Mouse (Mus musculus): ENCODE data around the gene Rbm6. TPM values are rescaled to one million over a fixed set of nuclear protein-coding genes. Genes with fewer than 3 reads are reported as not detected.

The Rbm6 gene
- total and polyA plus RNA-seq, 2 experiments from 2014 or later = 57.9 to 81.3 TPM

GRCm38 (mm10) chr9:107864493-107864892 lies 8.5 kb downstream of the Rbm6 start:
- Histone ChIP-seq H3K4me1 (ENCODE audit: insufficient read depth, low read length) (no peaks in the 10 kb centered on the region), H3K27ac (ENCODE audit: low read depth, low read length) (no peak overlapping the region), H3K4me3 (ENCODE audit: low read depth, low read length) (no peak overlapping the region), H3K36me3 (ENCODE audit: insufficient read depth, low read length) (no peaks in the 10 kb centered on the region; the same call in 1 of the 2 replicates), H3K4me2 (ENCODE audit: low read depth, low read length, poor library complexity, severe bottlenecking) (no peak overlapping the region), H3K9me3 (ENCODE audit: low read length) (no peaks in the 10 kb centered on the region), H3K9ac (replicated peaks; ENCODE audit: low read length, poor library complexity, severe bottlenecking) (no peak overlapping the region), H3K27me3 (ENCODE audit: insufficient read depth, low read length) (no peaks in the 10 kb centered on the region)
- DNase-seq (ENCODE audit: low spot score) (no peak), ATAC-seq (ENCODE audit: low FRiP score) (no peak)
- TF ChIP-seq CTCF (IDR thresholded peaks at IDR 0.05) = no peak
- WGBS = 82% methylated on average over 1 of the region's 1 CpGs

- H3K36me3 ChIP-seq (ENCODE audit: insufficient read depth, low read length) = 0 out of 2 replicates have a peak, but pooled peaks cover 2% of the 10 kb centered on the region
- no peak overlapping the region for H3K4me3 ChIP-seq (ENCODE audit: low read depth, low read length)
- TF ChIP-seq CTCF (IDR thresholded peaks at IDR 0.05) = no peak
- no peaks in the 10 kb centered on the region for H3K4me1 ChIP-seq (ENCODE audit: insufficient read depth, low read length)
- H3K9me3 ChIP-seq (ENCODE audit: low read length) = no peaks in the 10 kb centered on the region
- no peak overlapping the region for H3K4me2 ChIP-seq (ENCODE audit: low read depth, low read length, poor library complexity, severe bottlenecking)
- no peaks in the 10 kb centered on the region for H3K27me3 ChIP-seq (ENCODE audit: insufficient read depth, low read length)
- no peak for DNase-seq (ENCODE audit: low spot score)
- H3K9ac ChIP-seq (replicated peaks; ENCODE audit: low read length, poor library complexity, severe bottlenecking) = no peak overlapping the region
- ATAC-seq (ENCODE audit: low FRiP score) = no peak
- WGBS = 96% methylated on average over 3 of the region's 3 CpGs
- H3K27ac ChIP-seq (ENCODE audit: low read depth, low read length) = no peak overlapping the region
These were observed 14.7 kb downstream of the Rbm6 start for GRCm38 (mm10) chr9:107858343-107858742.

- H3K27ac ChIP-seq (ENCODE audit: low read depth, low read length) = no peak overlapping the region
- 97% methylated on average over 7 of the region's 7 CpGs for WGBS
- no peak overlapping the region for H3K4me2 ChIP-seq (ENCODE audit: low read depth, low read length, poor library complexity, severe bottlenecking)
- peaks cover 7% of the 10 kb centered on the region; the same call in 1 of the 2 replicates for H3K36me3 ChIP-seq (ENCODE audit: insufficient read depth, low read length)
- ATAC-seq (ENCODE audit: low FRiP score) (no peak), DNase-seq (ENCODE audit: low spot score) (no peak)
- H3K9me3 ChIP-seq (ENCODE audit: low read length) = no peaks in the 10 kb centered on the region
- H3K27me3 ChIP-seq (ENCODE audit: insufficient read depth, low read length) = no peaks in the 10 kb centered on the region
- H3K4me3 ChIP-seq (ENCODE audit: low read depth, low read length) = no peak overlapping the region
- H3K9ac ChIP-seq (replicated peaks; ENCODE audit: low read length, poor library complexity, severe bottlenecking) = no peak overlapping the region
- H3K4me1 ChIP-seq (ENCODE audit: insufficient read depth, low read length) = no peaks in the 10 kb centered on the region
- no peak for TF ChIP-seq CTCF (IDR thresholded peaks at IDR 0.05)
These were observed 24.1 kb downstream of the Rbm6 start for GRCm38 (mm10) chr9:107848922-107849321.

GRCm38 (mm10) chr9:107842709-107843108 lies 30.3 kb downstream of the Rbm6 start:
- no peak for TF ChIP-seq CTCF (IDR thresholded peaks at IDR 0.05)
- no peak overlapping the region for H3K9ac ChIP-seq (replicated peaks; ENCODE audit: low read length, poor library complexity, severe bottlenecking)
- no peaks in the 10 kb centered on the region for H3K9me3 ChIP-seq (ENCODE audit: low read length)
- no peak overlapping the region for H3K4me2 ChIP-seq (ENCODE audit: low read depth, low read length, poor library complexity, severe bottlenecking)
- no peaks in the 10 kb centered on the region for H3K27me3 ChIP-seq (ENCODE audit: insufficient read depth, low read length)
- 93% methylated on average over 2 of the region's 2 CpGs for WGBS
- H3K4me3 ChIP-seq (ENCODE audit: low read depth, low read length) = no peak overlapping the region
- H3K27ac ChIP-seq (ENCODE audit: low read depth, low read length) = no peak overlapping the region
- ATAC-seq (ENCODE audit: low FRiP score) = no peak
- H3K4me1 ChIP-seq (ENCODE audit: insufficient read depth, low read length) = no peaks in the 10 kb centered on the region
- DNase-seq (ENCODE audit: low spot score) = no peak
- peaks cover 14% of the 10 kb centered on the region; the same call in 1 of the 2 replicates for H3K36me3 ChIP-seq (ENCODE audit: insufficient read depth, low read length)

GRCm38 (mm10) chr9:107838869-107839268 lies 34.2 kb downstream of the Rbm6 start:
- WGBS = 100% methylated on average over 1 of the region's 1 CpGs

GRCm38 (mm10) chr9:107833826-107834225 lies 39.2 kb downstream of the Rbm6 start:
- ATAC-seq (ENCODE audit: low FRiP score) (no peak), DNase-seq (ENCODE audit: low spot score) (no peak)
- no peak for TF ChIP-seq CTCF (IDR thresholded peaks at IDR 0.05)
- H3K27me3 ChIP-seq (ENCODE audit: insufficient read depth, low read length) = no peaks in the 10 kb centered on the region
- H3K9me3 ChIP-seq (ENCODE audit: low read length) = no peaks in the 10 kb centered on the region
- H3K9ac ChIP-seq (replicated peaks; ENCODE audit: low read length, poor library complexity, severe bottlenecking) = no peak overlapping the region
- H3K4me3 ChIP-seq (ENCODE audit: low read depth, low read length) = no peak overlapping the region
- no peak overlapping the region for H3K27ac ChIP-seq (ENCODE audit: low read depth, low read length)
- no peaks in the 10 kb centered on the region for H3K4me1 ChIP-seq (ENCODE audit: insufficient read depth, low read length)
- WGBS = 90% methylated on average over 3 of the region's 3 CpGs
- H3K36me3 ChIP-seq (ENCODE audit: insufficient read depth, low read length) = peaks cover 5% of the 10 kb centered on the region
- H3K4me2 ChIP-seq (ENCODE audit: low read depth, low read length, poor library complexity, severe bottlenecking) = no peak overlapping the region

More at GRCm38 (mm10) chr9:107838869-107839268, 34.2 kb downstream of the Rbm6 start:
- no peak overlapping the region for H3K9ac ChIP-seq (replicated peaks; ENCODE audit: low read length, poor library complexity, severe bottlenecking)
- TF ChIP-seq CTCF (IDR thresholded peaks at IDR 0.05) = no peak
- peaks cover 10% of the 10 kb centered on the region; the same call in 1 of the 2 replicates for H3K36me3 ChIP-seq (ENCODE audit: insufficient read depth, low read length)
- H3K4me2 ChIP-seq (ENCODE audit: low read depth, low read length, poor library complexity, severe bottlenecking) = no peak overlapping the region
- no peak overlapping the region for H3K4me3 ChIP-seq (ENCODE audit: low read depth, low read length)
- no peak overlapping the region for H3K27ac ChIP-seq (ENCODE audit: low read depth, low read length)
- H3K4me1 ChIP-seq (ENCODE audit: insufficient read depth, low read length) = no peaks in the 10 kb centered on the region
- no peaks in the 10 kb centered on the region for H3K27me3 ChIP-seq (ENCODE audit: insufficient read depth, low read length)
- no peaks in the 10 kb centered on the region for H3K9me3 ChIP-seq (ENCODE audit: low read length)
- no peak for ATAC-seq (ENCODE audit: low FRiP score)
- no peak for DNase-seq (ENCODE audit: low spot score)

Data from midbrain, postnatal 0 days (tissue).